Mouse (Mus musculus): ENCODE data around the gene Dab2. TPM values are rescaled to one million over a fixed set of nuclear protein-coding genes. Genes with fewer than 3 reads are reported as not detected.

The Dab2 gene
- polyA plus RNA-seq, 1 experiment: 9.4 TPM

DNA sequence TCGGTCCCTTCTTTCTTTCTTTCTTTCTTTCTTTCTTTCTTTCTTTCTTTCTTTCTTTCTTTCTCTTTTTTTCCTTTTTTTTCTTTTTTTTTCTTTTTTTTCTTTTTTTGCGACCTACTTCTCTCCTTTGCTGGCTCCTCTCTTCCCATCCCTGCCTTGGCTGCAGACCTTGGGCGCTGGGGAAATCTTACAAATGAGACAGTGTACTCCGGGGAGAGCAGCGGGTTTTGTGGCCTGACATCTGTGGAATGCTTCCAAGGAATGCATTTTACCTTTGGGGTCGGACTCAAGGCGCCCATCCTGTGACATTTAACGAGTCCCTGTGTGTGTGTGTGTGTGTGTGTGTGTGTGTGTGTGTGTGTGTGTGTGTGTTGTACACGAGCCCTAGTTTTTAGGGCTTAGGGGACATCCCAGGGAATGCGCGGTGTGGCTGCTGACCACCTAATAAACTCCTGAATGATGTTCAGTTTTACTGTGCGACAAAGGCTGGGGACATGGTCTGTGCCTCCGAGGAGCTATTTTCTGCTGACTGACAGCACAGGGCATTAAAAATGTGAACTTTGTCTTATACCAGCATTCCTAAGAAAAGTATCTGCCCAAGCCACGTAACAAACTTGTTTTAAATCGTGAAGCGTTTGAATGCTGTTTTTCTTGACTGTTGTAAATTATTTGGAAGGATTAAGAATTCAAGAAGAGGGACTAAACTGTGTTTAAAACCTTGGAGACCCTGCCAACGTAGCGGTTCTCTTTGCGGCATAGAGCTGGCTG lies 87.6 kb downstream of the Dab2 start:
- peaks cover 6% of the 10 kb centered on the region; the same call in 1 of the 2 replicates for H3K4me1 ChIP-seq (replicated peaks; ENCODE audit: control insufficient read depth, insufficient read depth, low read length)
- H3K4me3 ChIP-seq (ENCODE audit: control insufficient read depth, insufficient read depth, low read length): no peak overlapping the region
- no peaks in the 10 kb centered on the region for H3K27me3 ChIP-seq (ENCODE audit: control insufficient read depth, insufficient read depth, low read length)
- TF ChIP-seq POLR2A (IDR thresholded peaks at IDR 0.05; ENCODE audit: control insufficient read depth, extremely low read depth, insufficient read depth, low read length, poor library complexity) (no peak), CTCF (IDR thresholded peaks at IDR 0.05; ENCODE audit: borderline replicate concordance, control insufficient read depth, extremely low read depth, insufficient read depth, low read length, poor library complexity) (no peak)
- no peak for DNase-seq
- H3K36me3 ChIP-seq (ENCODE audit: control insufficient read depth, insufficient read depth, low read length): no peaks in the 10 kb centered on the region
- 58% methylated on average over 19 of the region's 19 CpGs for WGBS
- H3K27ac ChIP-seq (ENCODE audit: control insufficient read depth, insufficient read depth, low read length): no peak overlapping the region

GRCm38 (mm10) chr15:6387729-6388070 lies 88.1 kb downstream of the Dab2 start:
- H3K27me3 ChIP-seq (ENCODE audit: control insufficient read depth, insufficient read depth, low read length): no peaks in the 10 kb centered on the region
- 85% methylated on average over 6 of the region's 6 CpGs for WGBS

GRCm38 (mm10) chr15:6388146-6388545 lies 88.6 kb downstream of the Dab2 start:
- Histone ChIP-seq H3K4me3 (ENCODE audit: control insufficient read depth, insufficient read depth, low read length) (no peak overlapping the region), H3K36me3 (ENCODE audit: control insufficient read depth, insufficient read depth, low read length) (no peaks in the 10 kb centered on the region), H3K27ac (ENCODE audit: control insufficient read depth, insufficient read depth, low read length) (no peak overlapping the region), H3K4me1 (replicated peaks; ENCODE audit: control insufficient read depth, insufficient read depth, low read length) (peaks cover 6% of the 10 kb centered on the region; the same call in 1 of the 2 replicates), H3K27me3 (ENCODE audit: control insufficient read depth, insufficient read depth, low read length) (no peaks in the 10 kb centered on the region)
- no peak for TF ChIP-seq POLR2A (IDR thresholded peaks at IDR 0.05; ENCODE audit: control insufficient read depth, extremely low read depth, insufficient read depth, low read length, poor library complexity)
- TF ChIP-seq CTCF (IDR thresholded peaks at IDR 0.05; ENCODE audit: borderline replicate concordance, control insufficient read depth, extremely low read depth, insufficient read depth, low read length, poor library complexity): no peak
- 89% methylated on average over 3 of the region's 3 CpGs for WGBS
- DNase-seq: no peak

More at GRCm38 (mm10) chr15:6387729-6388070, 88.1 kb downstream of the Dab2 start:
- Histone ChIP-seq H3K36me3 (ENCODE audit: control insufficient read depth, insufficient read depth, low read length) (no peaks in the 10 kb centered on the region), H3K4me1 (replicated peaks; ENCODE audit: control insufficient read depth, insufficient read depth, low read length) (peaks cover 6% of the 10 kb centered on the region; the same call in 1 of the 2 replicates), H3K4me3 (ENCODE audit: control insufficient read depth, insufficient read depth, low read length) (no peak overlapping the region), H3K27ac (ENCODE audit: control insufficient read depth, insufficient read depth, low read length) (no peak overlapping the region)
- DNase-seq: no peak
- TF ChIP-seq POLR2A (IDR thresholded peaks at IDR 0.05; ENCODE audit: control insufficient read depth, extremely low read depth, insufficient read depth, low read length, poor library complexity) (no peak), CTCF (IDR thresholded peaks at IDR 0.05; ENCODE audit: borderline replicate concordance, control insufficient read depth, extremely low read depth, insufficient read depth, low read length, poor library complexity) (no peak)

DNA sequence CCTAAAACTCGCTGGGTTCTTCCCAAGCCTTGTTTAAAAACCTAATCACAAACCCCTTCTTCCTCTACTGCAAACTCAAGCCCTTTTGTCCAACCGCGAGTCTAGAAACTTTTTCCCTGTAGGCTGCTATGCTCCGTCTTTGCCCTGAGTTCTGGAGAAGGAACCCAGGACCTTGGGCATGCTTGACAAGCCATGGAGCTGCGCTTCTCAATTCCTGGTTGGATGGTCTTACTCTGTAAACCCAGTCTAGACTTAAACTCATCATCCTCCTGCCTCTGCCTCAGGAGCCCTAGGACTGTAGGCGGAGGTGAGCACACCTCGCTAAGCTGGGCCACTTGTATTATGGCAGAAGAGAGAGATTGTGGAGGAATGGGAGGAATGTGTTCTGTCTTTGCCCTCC lies 89.0 kb downstream of the Dab2 start:
- Histone ChIP-seq H3K27ac (ENCODE audit: control insufficient read depth, insufficient read depth, low read length) (no peak overlapping the region), H3K27me3 (ENCODE audit: control insufficient read depth, insufficient read depth, low read length) (no peaks in the 10 kb centered on the region), H3K4me1 (replicated peaks; ENCODE audit: control insufficient read depth, insufficient read depth, low read length) (peaks cover 6% of the 10 kb centered on the region; the same call in 1 of the 2 replicates), H3K36me3 (ENCODE audit: control insufficient read depth, insufficient read depth, low read length) (no peaks in the 10 kb centered on the region), H3K4me3 (ENCODE audit: control insufficient read depth, insufficient read depth, low read length) (no peak overlapping the region)
- 99% methylated on average over 7 of the region's 7 CpGs for WGBS
- no peak for DNase-seq
- TF ChIP-seq POLR2A (IDR thresholded peaks at IDR 0.05; ENCODE audit: control insufficient read depth, extremely low read depth, insufficient read depth, low read length, poor library complexity) (no peak), CTCF (IDR thresholded peaks at IDR 0.05; ENCODE audit: borderline replicate concordance, control insufficient read depth, extremely low read depth, insufficient read depth, low read length, poor library complexity) (no peak)

DNA sequence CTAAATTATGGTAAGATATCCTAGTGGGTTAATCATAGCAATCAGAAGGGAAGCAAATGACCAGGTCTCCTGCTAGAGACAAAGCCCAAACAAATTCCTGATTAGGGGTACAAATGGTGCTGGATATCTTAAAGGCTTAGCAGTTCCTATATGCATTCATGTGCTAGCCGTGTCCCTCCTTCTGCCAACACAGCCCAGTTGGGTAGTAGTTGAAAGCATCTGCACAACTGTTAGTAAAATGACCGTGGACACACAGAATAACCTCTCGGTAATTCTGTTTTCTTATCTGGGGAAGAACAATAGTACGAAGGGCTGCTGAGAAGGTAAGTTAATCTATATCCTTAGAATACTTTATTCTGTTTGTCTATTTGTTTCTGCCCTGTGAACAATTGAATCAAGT lies 90.5 kb downstream of the Dab2 start:
- Histone ChIP-seq H3K4me3 (ENCODE audit: control insufficient read depth, insufficient read depth, low read length) (no peak overlapping the region), H3K4me1 (replicated peaks; ENCODE audit: control insufficient read depth, insufficient read depth, low read length) (peaks cover 6% of the 10 kb centered on the region; the same call in 1 of the 2 replicates), H3K27me3 (ENCODE audit: control insufficient read depth, insufficient read depth, low read length) (no peaks in the 10 kb centered on the region), H3K36me3 (ENCODE audit: control insufficient read depth, insufficient read depth, low read length) (no peaks in the 10 kb centered on the region), H3K27ac (ENCODE audit: control insufficient read depth, insufficient read depth, low read length) (no peak overlapping the region)
- 97% methylated on average over 4 of the region's 4 CpGs for WGBS
- DNase-seq: no peak
- TF ChIP-seq POLR2A (IDR thresholded peaks at IDR 0.05; ENCODE audit: control insufficient read depth, extremely low read depth, insufficient read depth, low read length, poor library complexity): no peak

DNA sequence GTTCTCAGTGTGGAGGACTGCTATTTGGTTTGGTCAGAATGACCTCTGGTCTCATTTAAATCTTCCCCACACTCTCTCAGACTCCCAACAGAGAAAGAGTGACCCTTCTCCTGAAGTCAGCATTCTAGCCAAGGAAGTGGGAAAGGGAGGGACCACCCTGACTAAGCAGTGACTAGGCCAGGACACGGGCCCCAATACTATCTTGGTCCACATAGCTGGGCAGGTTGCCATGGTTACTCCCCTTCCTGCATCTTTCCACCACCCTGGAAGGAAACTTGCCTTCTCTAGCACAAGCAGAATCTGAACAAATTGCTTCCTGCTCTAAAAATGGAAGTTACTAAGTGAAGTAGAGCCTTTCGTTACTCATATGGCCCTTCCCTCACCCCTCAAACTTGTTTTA lies 91.1 kb downstream of the Dab2 start:
- Histone ChIP-seq H3K36me3 (ENCODE audit: control insufficient read depth, insufficient read depth, low read length) (no peaks in the 10 kb centered on the region), H3K27ac (ENCODE audit: control insufficient read depth, insufficient read depth, low read length) (no peak overlapping the region), H3K27me3 (ENCODE audit: control insufficient read depth, insufficient read depth, low read length) (no peaks in the 10 kb centered on the region), H3K4me3 (ENCODE audit: control insufficient read depth, insufficient read depth, low read length) (no peak overlapping the region), H3K4me1 (replicated peaks; ENCODE audit: control insufficient read depth, insufficient read depth, low read length) (peaks cover 6% of the 10 kb centered on the region; the same call in 1 of the 2 replicates)
- no peak for TF ChIP-seq CTCF (IDR thresholded peaks at IDR 0.05; ENCODE audit: borderline replicate concordance, control insufficient read depth, extremely low read depth, insufficient read depth, low read length, poor library complexity)
- no peak for TF ChIP-seq POLR2A (IDR thresholded peaks at IDR 0.05; ENCODE audit: control insufficient read depth, extremely low read depth, insufficient read depth, low read length, poor library complexity)
- 27% methylated on average over 2 of the region's 2 CpGs for WGBS
- DNase-seq: no peak
